Mouse (Mus musculus) cerebral cortex, adult 2 months (tissue): ENCODE results near the gene Dppa4.

Experiments
- WGBS: fragments of 180-500 bp; shearing (Covaris S2); methylation state at CpG from one replicate; pipeline ENCODE4 v1.1.7; 2018; 5-methylcytosine and 5-hydroxymethylcytosine counted together

Gene Dppa4

GRCm38 (mm10) chr16:48283517-48283916, at the start of gene Dppa4:
TSS of gene Dppa4 (plus strand) at chr16:48283733.
- whole genome bisulfite sequencing: 79% methylated on average over 4 of the region's 4 CpGs

GRCm38 (mm10) chr16:48234999-48235398, 48.5 kb upstream of the Dppa4 start:
- WGBS: 82% methylated on average over 1 of the region's 1 CpGs

- 84% methylated on average over 7 of the region's 7 CpGs for WGBS
These were observed 45.9 kb upstream of the Dppa4 start for GRCm38 (mm10) chr16:48237676-48238075.

GRCm38 (mm10) chr16:48247044-48247661, 36.4 kb upstream of the Dppa4 start:
- 78% methylated on average over 2 of the region's 2 CpGs for WGBS

GRCm38 (mm10) chr16:48252824-48253223, 30.7 kb upstream of the Dppa4 start:
- WGBS: 78% methylated on average over 4 of the region's 4 CpGs

- 92% methylated on average over 5 of the region's 5 CpGs for WGBS
These were observed 28.9 kb upstream of the Dppa4 start for GRCm38 (mm10) chr16:48254584-48254983.

GRCm38 (mm10) chr16:48259519-48259918, 24.0 kb upstream of the Dppa4 start:
- 90% methylated on average over 4 of the region's 4 CpGs for WGBS

GRCm38 (mm10) chr16:48262901-48263300, 20.6 kb upstream of the Dppa4 start:
- 90% methylated on average over 1 of the region's 1 CpGs for WGBS

- WGBS: 74% methylated on average over 4 of the region's 4 CpGs
These were observed 17.7 kb upstream of the Dppa4 start for GRCm38 (mm10) chr16:48265856-48266255.

GRCm38 (mm10) chr16:48276940-48277339, 6.6 kb upstream of the Dppa4 start:
- 93% methylated on average over 4 of the region's 4 CpGs for WGBS

- 94% methylated on average over 4 of the region's 4 CpGs for WGBS
These were observed 2.6 kb upstream of the Dppa4 start for GRCm38 (mm10) chr16:48280883-48281282.

- 65% methylated on average over 1 of the region's 1 CpGs for WGBS
These were observed 732 bp upstream of the Dppa4 start for GRCm38 (mm10) chr16:48282801-48283200.

- 95% methylated on average over 4 of the region's 4 CpGs for WGBS
These were observed 2.0 kb downstream of the Dppa4 start for GRCm38 (mm10) chr16:48285517-48285916.

- 85% methylated on average over 14 of the region's 14 CpGs for WGBS
These were observed 14.0 kb downstream of the Dppa4 start for GRCm38 (mm10) chr16:48297384-48298136.

GRCm38 (mm10) chr16:48299884-48300283, 16.4 kb downstream of the Dppa4 start:
- WGBS: 82% methylated on average over 3 of the region's 3 CpGs

GRCm38 (mm10) chr16:48303509-48303908, 20.0 kb downstream of the Dppa4 start, which contains the start of gene Dppa2:
TSS of gene Dppa2 (plus strand) at chr16:48303908.
- WGBS: 85% methylated on average over 7 of the region's 7 CpGs

GRCm38 (mm10) chr16:48303983-48304382, 20.4 kb downstream of the Dppa4 start:
- WGBS: 70% methylated on average over 3 of the region's 3 CpGs

GRCm38 (mm10) chr16:48308916-48309315, 25.4 kb downstream of the Dppa4 start:
- 95% methylated on average over 10 of the region's 10 CpGs for WGBS

- whole genome bisulfite sequencing: 74% methylated on average over 12 of the region's 12 CpGs
These were observed 26.5 kb downstream of the Dppa4 start for GRCm38 (mm10) chr16:48309912-48310630.

- 62% methylated on average over 3 of the region's 3 CpGs for WGBS
These were observed 31.8 kb downstream of the Dppa4 start for GRCm38 (mm10) chr16:48315294-48315693.

- WGBS: 97% methylated on average over 6 of the region's 6 CpGs
These were observed 37.2 kb downstream of the Dppa4 start for GRCm38 (mm10) chr16:48320781-48321180.

- WGBS: 73% methylated on average over 6 of the region's 6 CpGs
These were observed 39.6 kb downstream of the Dppa4 start for GRCm38 (mm10) chr16:48323133-48323532.
